Mouse (Mus musculus): ENCODE results near the gene Cdkn2d.
"Not testable (repeated sequence)": the region's sequence is repeated elsewhere in the genome, so short reads cannot be mapped to it uniquely, and the experiment has no call there.

Cdkn2d gene

GRCm38 (mm10) chr9:21316696-21317095, 25.5 kb upstream of the Cdkn2d start:
- DNase-seq (ENCODE audit: low spot score): no peak

GRCm38 (mm10) chr9:21315421-21315820, 24.2 kb upstream of the Cdkn2d start:
- DNase-seq (ENCODE audit: low spot score): no peak

DNA sequence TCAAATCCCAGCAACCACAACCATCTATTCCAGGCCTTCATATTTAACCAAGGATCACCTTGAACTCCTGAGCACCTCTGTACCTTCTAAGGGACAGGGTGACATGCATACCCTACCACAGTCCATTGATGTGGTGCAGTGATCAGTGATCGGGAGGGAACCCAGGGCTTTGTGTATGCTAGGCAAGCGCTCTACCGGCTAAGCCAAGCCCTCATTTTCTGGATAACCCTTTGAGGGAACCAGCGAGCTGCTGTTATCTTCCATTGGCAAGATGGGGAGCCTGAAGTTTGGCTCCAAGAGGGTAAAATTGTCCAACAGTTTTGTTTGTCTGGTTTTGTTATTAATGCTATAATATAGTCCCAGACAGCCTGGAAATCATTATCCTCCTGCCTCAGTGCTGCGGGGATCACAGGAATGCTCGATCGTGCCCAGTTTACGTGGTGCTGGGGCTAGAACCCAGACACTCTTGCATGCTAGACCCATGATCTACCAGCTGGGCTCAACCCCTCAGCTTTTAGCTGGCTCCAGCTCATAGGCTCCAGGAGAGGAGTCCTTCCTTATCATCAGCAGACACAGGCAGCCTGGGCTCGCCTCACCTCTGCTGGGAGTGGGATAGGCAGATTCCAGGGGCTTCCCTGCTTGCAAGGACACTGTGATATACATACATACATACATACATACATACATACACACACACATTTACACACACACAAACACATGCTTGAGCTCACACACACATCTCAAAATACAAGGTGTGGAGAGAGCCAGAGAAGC, 23.3 kb upstream of the Cdkn2d start:
- DNase-seq (ENCODE audit: low spot score): no peak

- peak; percentile 91 for DNase-seq (ENCODE audit: low spot score)
Measured at GRCm38 (mm10) chr9:21313394-21313793, 22.2 kb upstream of the Cdkn2d start.

DNA sequence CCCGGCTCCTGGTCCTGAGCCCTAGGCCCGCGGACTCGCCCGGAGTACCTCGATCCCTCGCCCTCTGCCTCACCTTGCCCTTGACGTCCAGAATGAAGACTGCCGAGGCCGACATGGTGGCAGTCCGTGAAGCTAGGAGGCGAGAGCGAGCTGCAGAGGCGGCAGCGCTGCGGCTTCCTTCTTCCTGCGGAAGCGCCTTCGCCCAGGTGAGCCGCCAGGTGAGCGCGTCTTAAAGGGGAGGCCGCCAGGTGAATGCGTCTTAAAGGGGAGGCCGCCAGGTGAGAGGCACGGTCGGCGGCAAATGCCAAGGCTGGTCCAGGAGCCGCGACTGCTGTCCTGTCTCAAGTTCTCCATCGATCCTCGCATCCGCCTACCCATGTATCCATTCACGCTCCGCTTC, 20.9 kb upstream of the Cdkn2d start, which contains the start of gene Ap1m2:
TSS of gene Ap1m2 (minus strand) at position 204 of the 400 bp plus-strand sequence.
- DNase-seq (ENCODE audit: low spot score): peak; percentile 30

DNA sequence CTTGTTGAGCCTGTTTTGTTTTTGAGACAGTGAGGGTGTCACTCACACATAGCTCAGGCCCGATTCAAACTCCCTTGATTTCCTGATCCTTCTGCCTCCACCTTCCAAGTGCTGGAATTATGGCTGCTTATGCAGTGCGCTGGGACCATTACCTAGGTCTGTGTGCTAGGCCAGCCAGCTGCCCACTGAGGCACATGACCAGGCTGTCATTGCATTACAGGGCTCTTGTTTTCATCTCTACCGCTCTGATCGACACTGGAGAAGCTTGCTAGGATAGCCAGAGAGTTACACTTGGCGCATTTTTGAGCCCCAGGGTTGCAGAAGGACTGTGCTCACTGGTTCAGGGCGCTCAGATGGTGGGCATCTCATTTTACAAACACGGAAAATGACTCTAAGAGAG, 20.5 kb upstream of the Cdkn2d start:
- DNase-seq (ENCODE audit: low spot score): no peak

DNA sequence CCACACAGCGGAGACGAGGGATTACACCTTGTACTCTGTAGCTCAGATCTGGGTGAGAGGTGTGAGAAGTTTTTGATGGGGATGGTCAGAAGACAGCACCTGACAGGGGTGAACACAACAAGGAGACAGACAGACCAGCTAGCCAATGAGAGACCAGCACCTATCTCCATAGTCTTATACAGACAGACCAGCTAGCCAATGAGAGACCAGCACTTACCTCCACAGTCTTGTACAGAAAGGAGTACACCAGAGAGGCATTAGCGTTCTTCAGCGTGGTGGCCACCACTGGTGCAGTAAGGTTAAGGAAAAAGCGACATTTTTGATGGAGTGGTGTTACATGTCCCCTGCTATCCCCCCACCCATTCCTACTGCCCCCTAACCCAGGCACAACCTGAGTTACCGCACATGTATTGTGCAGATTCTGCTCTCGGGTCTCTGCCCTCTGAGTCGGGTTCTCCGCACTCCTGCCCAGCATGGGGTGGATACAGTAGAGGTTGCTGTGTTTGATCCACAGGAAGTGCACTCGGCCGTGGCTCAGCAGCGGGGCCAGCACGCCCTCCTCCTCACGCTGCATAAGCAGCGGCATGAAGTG, 18.0 kb upstream of the Cdkn2d start:
- DNase-seq (ENCODE audit: low spot score): no peak

GRCm38 (mm10) chr9:21305065-21305464, 13.9 kb upstream of the Cdkn2d start:
- no peak for DNase-seq (ENCODE audit: low spot score)

- no peak for DNase-seq (ENCODE audit: low spot score)
Measured at GRCm38 (mm10) chr9:21299014-21299413, 7.8 kb upstream of the Cdkn2d start.

GRCm38 (mm10) chr9:21292271-21292670, 1.1 kb upstream of the Cdkn2d start:
- DNase-seq (ENCODE audit: low spot score): no peak

DNA sequence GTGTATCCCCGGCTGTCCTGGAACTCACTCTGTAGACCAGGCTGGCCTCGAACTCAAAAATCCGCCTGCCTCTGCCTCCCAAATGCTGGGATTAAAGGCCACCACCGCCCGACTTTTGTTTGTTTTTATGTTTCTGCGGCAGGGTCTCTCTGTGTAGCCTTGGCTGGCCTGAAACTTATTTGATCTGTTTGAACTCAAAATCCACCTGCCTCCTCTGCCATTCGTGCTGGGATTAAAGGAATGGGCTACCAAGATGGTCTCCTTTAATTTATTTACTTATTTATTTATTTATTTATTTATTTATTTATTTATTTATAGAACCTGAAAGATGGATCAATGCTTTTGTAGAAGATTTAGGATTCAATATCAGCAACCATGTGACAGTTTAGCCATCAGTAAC, 661 bp upstream of the Cdkn2d start:
- DNase-seq (ENCODE audit: low spot score): not testable (repeated sequence)

GRCm38 (mm10) chr9:21290589-21290988, 618 bp downstream of the Cdkn2d start:
- no peak for DNase-seq (ENCODE audit: low spot score)

- DNase-seq (ENCODE audit: low spot score): no peak
Measured at GRCm38 (mm10) chr9:21289337-21289671, 1.9 kb downstream of the Cdkn2d start.

- no peak for DNase-seq (ENCODE audit: low spot score)
Measured at GRCm38 (mm10) chr9:21288404-21289336, 2.5 kb downstream of the Cdkn2d start.

GRCm38 (mm10) chr9:21287571-21288402, 3.4 kb downstream of the Cdkn2d start, which contains the start of gene Kri1:
TSS of gene Kri1 (minus strand) at chr9:21287969.
- DNase-seq (ENCODE audit: low spot score): peak; percentile 97

DNA sequence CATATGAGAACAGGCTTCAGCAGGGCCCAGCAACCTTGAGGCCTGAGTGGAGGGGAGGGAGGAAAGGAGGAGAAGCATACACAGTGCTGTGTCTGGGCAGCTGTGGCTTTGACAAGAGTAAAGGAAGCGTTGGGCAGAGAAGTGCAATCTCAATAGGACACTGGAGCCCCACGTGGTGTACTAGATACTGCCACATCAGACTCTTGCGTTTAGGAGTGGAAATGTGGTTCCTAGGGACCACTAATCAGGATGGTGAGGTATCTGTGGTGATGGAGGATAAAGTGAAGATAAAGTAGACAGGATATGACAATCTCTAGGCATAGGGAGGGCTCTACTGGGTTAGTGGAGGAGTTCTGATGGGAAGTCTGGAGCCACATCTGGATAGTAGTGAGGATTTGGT, 4.5 kb downstream of the Cdkn2d start:
- DNase-seq (ENCODE audit: low spot score): no peak

DNA sequence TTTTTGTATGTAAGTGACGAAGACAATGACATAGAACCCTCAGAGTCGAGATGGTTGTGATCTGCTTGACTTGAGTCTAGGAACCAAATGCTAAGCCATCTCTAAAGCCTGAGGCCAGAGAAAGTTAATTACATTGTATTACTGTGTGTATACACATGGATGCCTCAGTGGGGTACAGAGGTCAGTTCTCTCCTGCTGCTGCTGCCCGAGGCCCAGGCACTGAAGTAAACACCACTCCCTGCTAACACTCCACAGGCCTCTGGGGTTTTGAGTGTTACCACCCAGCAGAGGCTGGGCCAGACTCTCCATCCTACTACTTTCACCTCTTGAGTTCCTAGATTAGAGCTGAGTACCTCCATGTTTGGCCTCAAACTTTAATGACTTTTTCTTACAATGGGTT, 7.2 kb downstream of the Cdkn2d start:
- DNase-seq (ENCODE audit: low spot score): no peak

DNA sequence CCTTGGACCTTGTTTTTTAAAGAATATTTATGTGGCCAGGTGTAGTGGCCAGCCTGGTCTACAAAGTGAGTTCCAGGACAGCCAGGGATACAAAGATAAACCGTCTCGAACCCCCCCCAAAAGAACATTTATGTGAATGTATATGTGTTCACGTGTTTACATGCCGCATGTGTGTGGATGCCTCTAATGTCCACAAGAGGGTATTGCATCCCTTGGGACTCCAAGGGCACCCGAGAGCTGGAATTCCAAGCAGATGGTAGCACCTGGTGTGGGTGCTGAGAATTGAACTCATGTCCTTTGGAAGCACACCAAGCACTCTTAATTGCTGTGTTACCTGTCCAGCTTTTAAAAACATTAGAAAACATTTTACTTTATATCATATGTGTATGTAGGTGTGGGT, 7.6 kb downstream of the Cdkn2d start:
- no peak for DNase-seq (ENCODE audit: low spot score)

- DNase-seq (ENCODE audit: low spot score): no peak
Measured at GRCm38 (mm10) chr9:21277776-21278175, 13.4 kb downstream of the Cdkn2d start.

- DNase-seq (ENCODE audit: low spot score): no peak
Measured at GRCm38 (mm10) chr9:21276307-21276706, 14.9 kb downstream of the Cdkn2d start.

- DNase-seq (ENCODE audit: low spot score): no peak
Measured at GRCm38 (mm10) chr9:21275727-21276126, 15.5 kb downstream of the Cdkn2d start.
